Mouse (Mus musculus) intestine, postnatal 0 days (tissue): ENCODE measurements at regions not wholly inside any gene's neighbourhood (a gene's known extent, or its start where the extent isn't known, plus 50 kb on each side); places are given as distances from the start of the nearest gene placed in this dataset.
"Not testable (repeated sequence)": the region's sequence is repeated elsewhere in the genome, so short reads cannot be mapped to it uniquely, and the experiment has no call there.

ENCODE experiments used
- ATAC-seq: fragments of 200-750 bp; cut with Nextera tagmentation; 2 replicates; pipeline ENCODE4 v1.8.0; 2017; ENCODE audit warnings: mild to moderate bottlenecking, moderate TSS enrichment, moderate library complexity
- H3K27ac ChIP-seq: fragments of 300-500 bp; sonication (generic); 2 replicates; pipeline ENCODE4 v1.5.1; 2014; ENCODE audit warnings: mild to moderate bottlenecking, low read depth, low read length, moderate library complexity
- H3K27me3 ChIP-seq: fragments of 300-500 bp; sonication (generic); replicated peaks from 2 replicates; pipeline ENCODE4 v1.6.1; 2014; ENCODE audit warnings: low read length, mixed read lengths; ENCODE audit not compliant: control insufficient read depth, insufficient read depth
- H3K36me3 ChIP-seq: fragments of 300-500 bp; sonication (generic); 2 replicates; pipeline ENCODE4 v1.6.1; 2014; ENCODE audit warnings: mild to moderate bottlenecking, moderate library complexity; ENCODE audit not compliant: control insufficient read depth, insufficient read depth
- H3K4me1 ChIP-seq: fragments of 300-500 bp; sonication (generic); replicated peaks from 2 replicates; pipeline ENCODE4 v1.6.1; 2014; ENCODE audit warnings: antibody characterized with exemption, low read length, mixed read lengths; ENCODE audit not compliant: control insufficient read depth, insufficient read depth
- H3K4me2 ChIP-seq: fragments of 300-500 bp; sonication (generic); replicated peaks from 2 replicates; pipeline ENCODE4 v1.6.1; 2014; ENCODE audit warnings: low read depth, mild to moderate bottlenecking, moderate library complexity
- H3K4me3 ChIP-seq: fragments of 300-500 bp; sonication (generic); 2 replicates; pipeline ENCODE4 v1.5.1; 2014; ENCODE audit warnings: low read depth, low read length
- H3K9ac ChIP-seq: fragments of 300-500 bp; sonication (generic); 2 replicates; pipeline ENCODE4 v1.6.1; 2014; ENCODE audit warnings: mild to moderate bottlenecking, low read depth, low read length
- H3K9me3 ChIP-seq: fragments of 300-500 bp; sonication (generic); 2 replicates; pipeline ENCODE4 v1.6.1; 2016; ENCODE audit warnings: mixed run types; ENCODE audit not compliant: control insufficient read depth
- CTCF ChIP-seq: sonication (generic); IDR thresholded peaks from 2 replicates; pipeline ENCODE4 v1.5.1; 2016; ENCODE audit warnings: low read depth, mild to moderate bottlenecking, control low read depth, antibody characterized with exemption, moderate library complexity
- WGBS: fragments of 180-500 bp; shearing (Covaris S2); extraction: QIAGEN DNeasy Blood & Tissue Kit; methylation state at CpG from one replicate; pipeline ENCODE4 v1.1.7; 2014; 5-methylcytosine and 5-hydroxymethylcytosine counted together

GRCm38 (mm10) chr8:88812901-88813676, 116.3 kb downstream of the Cyld start:
- ATAC-seq, result no peak
- H3K4me3 ChIP-seq, result no peak overlapping the region
- H3K9ac ChIP-seq, result no peak overlapping the region
- no peaks in the 10 kb centered on the region for H3K36me3 ChIP-seq
- H3K27me3 ChIP-seq, result no peaks in the 10 kb centered on the region
- no peak overlapping the region for H3K4me2 ChIP-seq
- H3K4me1 ChIP-seq, result no peaks in the 10 kb centered on the region
- H3K9me3 ChIP-seq, result no peaks in the 10 kb centered on the region
- WGBS, result 75% methylated on average over 27 of the region's 27 CpGs
- no peak overlapping the region for H3K27ac ChIP-seq
- TF ChIP-seq CTCF, result no peak

- not testable (repeated sequence) for H3K9me3 ChIP-seq, H3K9ac ChIP-seq, ATAC-seq, H3K4me2 ChIP-seq, H3K27me3 ChIP-seq, H3K36me3 ChIP-seq, H3K4me1 ChIP-seq, H3K4me3 ChIP-seq, H3K27ac ChIP-seq
- WGBS, result 87% methylated on average over 10 of the region's 10 CpGs
Measured at GRCm38 (mm10) chr8:88806851-88807250, 110.0 kb downstream of the Cyld start.
